13 mouse cellular contexts compared by ENCODE assay signal in the genomic region with DNA sequence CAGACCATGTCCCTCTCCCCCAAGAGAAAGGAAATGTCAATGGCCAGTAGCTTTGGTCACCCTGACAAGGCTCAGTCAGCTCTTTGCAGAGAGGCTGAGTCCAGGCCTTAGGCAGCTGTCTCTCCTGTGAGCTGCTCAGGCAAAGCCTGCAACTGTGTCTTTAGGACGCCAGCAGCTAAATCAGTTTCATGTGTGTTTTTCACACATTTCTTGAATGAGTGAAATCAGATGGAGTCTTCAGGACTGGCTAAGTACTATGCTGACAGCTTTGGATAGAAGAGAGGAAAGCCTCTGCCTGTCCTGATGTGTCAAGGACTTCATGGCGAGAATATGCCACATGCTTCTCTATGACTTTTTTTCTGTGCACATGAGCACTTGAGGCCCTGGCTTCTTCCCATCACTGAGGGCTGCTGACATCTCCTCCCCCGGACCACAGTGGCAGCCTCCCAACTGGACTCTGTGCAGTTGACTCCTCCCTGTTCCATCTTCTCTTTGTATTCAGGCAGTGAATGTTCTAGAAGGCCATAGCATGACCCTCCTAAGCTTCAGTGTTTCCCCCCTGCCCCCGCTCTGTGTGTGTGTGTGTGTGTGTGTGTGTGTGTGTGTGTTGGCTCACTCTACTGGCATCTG. TPM values are rescaled to one million over a fixed set of nuclear protein-coding genes. Genes with fewer than 3 reads are reported as not detected.
DNase-seq lines count a peak whose midpoint lies in the region; ATAC-seq and TF ChIP-seq lines count a peak whose summit lies in the region.
"Had no signal": no experiment of that assay in that cellular context is flagged by ENCODE, and none has a peak within 500 bp of the region (broad histone marks: within the 10 kb centered on the region; RNA-seq: fewer than 3 reads in every experiment).

No protein-coding gene starts in this region.

- H3K36me3 ChIP-seq in limb, embryonic 14.5 days (ENCODE audit: control insufficient read depth, insufficient read depth, low read length), result no peaks in the 10 kb centered on the region
- no peaks in the 10 kb centered on the region for H3K36me3 ChIP-seq in liver, embryonic 12.5 days
- H3K36me3 ChIP-seq: forebrain, embryonic 10.5 days had no signal

- H3K4me2 ChIP-seq in limb, embryonic 14.5 days (replicated peaks; ENCODE audit: low read depth, low read length, severe bottlenecking), result no peak overlapping the region
- H3K4me2 ChIP-seq in liver, embryonic 12.5 days, result no peak overlapping the region

- no peak overlapping the region for H3K9ac ChIP-seq in limb, embryonic 14.5 days (ENCODE audit: low read depth, low read length, severe bottlenecking)
- no peak overlapping the region for H3K9ac ChIP-seq in liver, embryonic 12.5 days

- no peak overlapping the region for H3K27ac ChIP-seq in limb, embryonic 14.5 days (replicated peaks; ENCODE audit: low read depth, low read length)
- H3K27ac ChIP-seq in liver, embryonic 12.5 days, result no peak overlapping the region
- H3K27ac ChIP-seq: forebrain, embryonic 10.5 days had no signal

- H3K4me3 ChIP-seq in limb, embryonic 14.5 days (replicated peaks; ENCODE audit: low read length), result no peak overlapping the region
- H3K4me3 ChIP-seq in liver, embryonic 12.5 days, result no peak overlapping the region
- H3K4me3 ChIP-seq: forebrain, embryonic 10.5 days had no signal

- H3K27me3 ChIP-seq in limb, embryonic 14.5 days (ENCODE audit: control insufficient read depth, insufficient read depth, low read length), result no peaks in the 10 kb centered on the region; the same call in 1 of the 2 replicates
- no peaks in the 10 kb centered on the region for H3K27me3 ChIP-seq in liver, embryonic 12.5 days (replicated peaks)

- no peak for ATAC-seq in limb, embryonic 14.5 days (ENCODE audit: low FRiP score, low read depth)
- ATAC-seq in liver, embryonic 12.5 days, result no peak
- no peak for ATAC-seq in CD4-positive, CD25-positive, alpha-beta regulatory T cell, adult 4 months

- DNase-seq in gastrocnemius, adult 18-20 months (ENCODE audit: low spot score), result peak; percentile 23
- DNase-seq in gastrocnemius, postnatal 36 days, result no peak
- peak; percentile 77 to 84 for DNase-seq in kidney, postnatal 4 days
- DNase-seq in kidney, adult 11 months, result no peak
- peak; percentile 19 for DNase-seq in brain, adult 2 months (ENCODE audit: low read depth, low spot score)
- DNase-seq in limb, embryonic 14.5 days (ENCODE audit: low spot score), result peak; percentile 22
- DNase-seq: adrenal gland, adult 8-10 months; right cerebral cortex, adult 18-20 months had no signal

- WGBS in limb, embryonic 14.5 days, result 65% methylated on average over 4 of the region's 4 CpGs
- WGBS in liver, embryonic 12.5 days (ENCODE audit: insufficient replicate concordance), result 55% methylated on average over 4 of the region's 4 CpGs

- H3K4me1 ChIP-seq in limb, embryonic 14.5 days (ENCODE audit: control insufficient read depth, insufficient read depth, low read length), result peaks cover 2% of the 10 kb centered on the region; the same call in 1 of the 2 replicates
- peaks cover 8% of the 10 kb centered on the region for H3K4me1 ChIP-seq in liver, embryonic 12.5 days
- H3K4me1 ChIP-seq: forebrain, embryonic 10.5 days had no signal

- TF ChIP-seq POLR2A in limb, embryonic 14.5 days (IDR thresholded peaks at IDR 0.05; ENCODE audit: borderline replicate concordance, extremely low read depth, insufficient read depth, insufficient read length), result no peak

- intact Hi-C loops in gastrocnemius, postnatal 36 days (cut with DNase I), result no loop called here

- H3K9me3 ChIP-seq in limb, embryonic 14.5 days (ENCODE audit: control insufficient read depth, low read length), result no peaks in the 10 kb centered on the region
- no peaks in the 10 kb centered on the region for H3K9me3 ChIP-seq in liver, embryonic 12.5 days (replicated peaks)
- H3K9me3 ChIP-seq: forebrain, embryonic 10.5 days had no signal

RNA-seq across cellular contexts. Expression of a gene that starts 47.4 kb away (rescaled TPM):
- total RNA-seq in gastrocnemius, adult 18-20 months (2021), result 10 to 100 TPM; 17.7 to 21.8 TPM
- total RNA-seq in gastrocnemius, postnatal 36 days (2021), result 10 to 100 TPM; 15.1 to 15.9 TPM
- polyA plus RNA-seq in limb, embryonic 14.5 days (2012; rRNA removed), result 77.7 and 79.8 TPM in 2 replicates
- polyA plus RNA-seq in limb, embryonic 14.5 days (2014; fragmentation: Nextera tagmentation; extraction: Ambion mirVana), result 59.2 and 67.8 TPM in 2 replicates
- 23.1 and 24.1 TPM in 2 replicates for polyA plus RNA-seq in liver, embryonic 12.5 days (2016; fragmentation: Nextera tagmentation; extraction: Ambion mirVana)
- polyA plus RNA-seq in CD4-positive, CD25-positive, alpha-beta regulatory T cell, adult 4 months (2017; shearing (Covaris generic)), result 1 to 10 TPM; 7.8 to 8.2 TPM

RNA-seq across cellular contexts. Expression of a gene that starts 48.4 kb away (rescaled TPM):
- total RNA-seq in gastrocnemius, adult 18-20 months (2021), result under 1 TPM; 0.43 to 0.88 TPM
- total RNA-seq in gastrocnemius, postnatal 36 days (2021), result under 1 TPM; 0.28 to 0.49 TPM
- polyA plus RNA-seq in limb, embryonic 14.5 days (2012; rRNA removed), result 133 and 149 TPM in 2 replicates
- 131 and 148 TPM in 2 replicates for polyA plus RNA-seq in limb, embryonic 14.5 days (2014; fragmentation: Nextera tagmentation; extraction: Ambion mirVana)
- polyA plus RNA-seq in liver, embryonic 12.5 days (2016; fragmentation: Nextera tagmentation; extraction: Ambion mirVana), result 17.8 and 18.5 TPM in 2 replicates
- not detected for polyA plus RNA-seq in CD4-positive, CD25-positive, alpha-beta regulatory T cell, adult 4 months (2017; shearing (Covaris generic))
- total RNA-seq: granulocyte monocyte progenitor cell, adult 5-6 weeks; MEL had no signal

Comparison
In these comparisons a context has a peak if more than half of its experiments do, and no peak if none do; other contexts are left out.
1. DNase-seq: peak in gastrocnemius, adult 18-20 months (single experiment), kidney, postnatal 4 days (2 of 2), brain, adult 2 months (single experiment) and limb, embryonic 14.5 days (single experiment); none in gastrocnemius, postnatal 36 days (0 of 2) and kidney, adult 11 months (single experiment).
2. RNA of a gene that starts 48.4 kb away (polyA plus RNA-seq): 131 to 149 TPM in limb, embryonic 14.5 days and 17.8 to 18.5 TPM in liver, embryonic 12.5 days; not detected in CD4-positive, CD25-positive, alpha-beta regulatory T cell, adult 4 months; every median in the first group is over 10 times any median in the second.